Mouse (Mus musculus) lung, postnatal 36 days (tissue): ENCODE results near the gene Anxa1.
A peak's percentile ranks its signal among the peaks of the same experiment; 100 is the strongest.

Experiments used
- DNase-seq: peaks from one replicate; pipeline ENCODE4 v3.0.0; 2022; ENCODE audit warnings: mixed read lengths

The Anxa1 gene

GRCm38 (mm10) chr19:20390455-20390994 is at the start of gene Anxa1:
Anxa1 (minus strand) TSS chr19:20390944.
- peak; percentile 76 for DNase-seq

GRCm38 (mm10) chr19:20437043-20437442 is 46.3 kb upstream of the Anxa1 start:
- peak; percentile 60 for DNase-seq

GRCm38 (mm10) chr19:20434541-20434940 is 43.8 kb upstream of the Anxa1 start:
- peak; percentile 82 for DNase-seq

GRCm38 (mm10) chr19:20433966-20434365 is 43.2 kb upstream of the Anxa1 start:
- no peak for DNase-seq

GRCm38 (mm10) chr19:20426443-20427161 is 35.9 kb upstream of the Anxa1 start:
- DNase-seq = no peak

- DNase-seq = no peak
Measured at GRCm38 (mm10) chr19:20411276-20411675, 20.5 kb upstream of the Anxa1 start.

- peak; percentile 34 for DNase-seq
Measured at GRCm38 (mm10) chr19:20409541-20410528, 19.1 kb upstream of the Anxa1 start.

- DNase-seq = peak; percentile 16
Measured at GRCm38 (mm10) chr19:20406475-20406874, 15.7 kb upstream of the Anxa1 start.

- DNase-seq = no peak
Measured at GRCm38 (mm10) chr19:20405015-20405414, 14.3 kb upstream of the Anxa1 start.

GRCm38 (mm10) chr19:20403740-20404139 is 13.0 kb upstream of the Anxa1 start:
- no peak for DNase-seq

GRCm38 (mm10) chr19:20403219-20403618 is 12.5 kb upstream of the Anxa1 start:
- no peak for DNase-seq

GRCm38 (mm10) chr19:20402516-20403200 is 11.9 kb upstream of the Anxa1 start:
- no peak for DNase-seq

- no peak for DNase-seq
Measured at GRCm38 (mm10) chr19:20401961-20402360, 11.2 kb upstream of the Anxa1 start.

GRCm38 (mm10) chr19:20399187-20399586 is 8.4 kb upstream of the Anxa1 start:
- peak; percentile 13 for DNase-seq

- no peak for DNase-seq
Measured at GRCm38 (mm10) chr19:20397092-20397491, 6.3 kb upstream of the Anxa1 start.

- DNase-seq = peak; percentile 65
Measured at GRCm38 (mm10) chr19:20393556-20394274, 3.0 kb upstream of the Anxa1 start.

GRCm38 (mm10) chr19:20389723-20390122 is 1.0 kb downstream of the Anxa1 start:
- peak; percentile 19 for DNase-seq

- peak; percentile 46 for DNase-seq
Measured at GRCm38 (mm10) chr19:20389245-20389644, 1.5 kb downstream of the Anxa1 start.

GRCm38 (mm10) chr19:20388276-20388675 is 2.5 kb downstream of the Anxa1 start:
- DNase-seq = no peak

GRCm38 (mm10) chr19:20386296-20386695 is 4.4 kb downstream of the Anxa1 start:
- DNase-seq = peak; percentile 54

GRCm38 (mm10) chr19:20385645-20386044 is 5.1 kb downstream of the Anxa1 start:
- DNase-seq = no peak

- DNase-seq = no peak
Measured at GRCm38 (mm10) chr19:20381207-20381752, 9.5 kb downstream of the Anxa1 start.
